Mouse (Mus musculus) adrenal gland, postnatal 0 days (tissue): Measurements from ENCODE around the gene Ikbke. TPM values are rescaled to one million over a fixed set of nuclear protein-coding genes. Genes with fewer than 3 reads are reported as not detected.

Experiments
- polyA plus RNA-seq: library from polyadenylated mRNA; unstranded; fragments of >200 nt; fragmentation: Nextera tagmentation; extraction: Ambion mirVana; gene quantifications from 2 replicates; pipeline ENCODE4 v1.2.1, GENCODE M21; 2015

Gene Ikbke
- 3.8 and 4.9 TPM in 2 replicates for polyA plus RNA-seq

GRCm38 (mm10) chr1:131279456-131279776 is at the start of gene Ikbke:
Gene Ikbke, minus strand, starts transcription at chr1:131279606.

GRCm38 (mm10) chr1:131245089-131245856 is 34.1 kb downstream of the Ikbke start, which contains the start of gene Rassf5:
Gene Rassf5, minus strand, starts transcription at chr1:131245258.

Other genes with a start within 250 kb of the Ikbke start
- gene Mapkapk2, start 181.8 kb downstream of the Ikbke start, polyA plus RNA-seq = 39.8 and 64.5 TPM in 2 replicates
- 5.0 and 6.6 TPM in 2 replicates for gene Dyrk3, start 141.3 kb downstream of the Ikbke start, polyA plus RNA-seq
- 32.4 and 47.2 TPM in 2 replicates for gene Eif2d, start 126.4 kb downstream of the Ikbke start, polyA plus RNA-seq
- gene Rassf5, start 34.3 kb downstream of the Ikbke start, polyA plus RNA-seq = 2.6 and 4.2 TPM in 2 replicates
- 8.4 and 10.8 TPM in 2 replicates for gene Srgap2, start 247.7 kb upstream of the Ikbke start, polyA plus RNA-seq
- 1.3 and 1.8 TPM in 2 replicates for gene Fam72a, start 248.3 kb upstream of the Ikbke start, polyA plus RNA-seq